ENCODE assay signal across 25 mouse cellular contexts in genomic region chr13:113536306-113536705, GRCm38 (mm10).
A peak's percentile ranks its signal among the peaks of the same experiment; 100 is the strongest.
DNase-seq lines count a peak whose midpoint lies in the region; ATAC-seq lines count a peak whose summit lies in the region.
"Had no signal": no experiment of that assay in that cellular context is flagged by ENCODE, and none has a peak within 500 bp of the region (broad histone marks: within the 10 kb centered on the region; RNA-seq: fewer than 3 reads in every experiment).

No protein-coding gene starts in this region.

- H3K9me3 ChIP-seq in midbrain, embryonic 11.5 days (ENCODE audit: control insufficient read depth, low read length) = no peaks in the 10 kb centered on the region
- no peaks in the 10 kb centered on the region for H3K9me3 ChIP-seq in midbrain, embryonic 15.5 days
- H3K9me3 ChIP-seq: embryonic facial prominence, embryonic 10.5 days; embryonic facial prominence, embryonic 13.5 days; forebrain, embryonic 12.5 days; forebrain, embryonic 15.5 days; heart, embryonic 10.5 days; heart, embryonic 13.5 days; hindbrain, embryonic 12.5 days; hindbrain, embryonic 15.5 days had no signal

- WGBS in midbrain, embryonic 11.5 days = 90% methylated on average over 4 of the region's 4 CpGs
- 74% methylated on average over 4 of the region's 4 CpGs for WGBS in midbrain, embryonic 15.5 days

- no peaks in the 10 kb centered on the region for H3K27me3 ChIP-seq in midbrain, embryonic 11.5 days (ENCODE audit: control insufficient read depth, insufficient read depth, low read length)
- H3K27me3 ChIP-seq in midbrain, embryonic 15.5 days (replicated peaks) = no peaks in the 10 kb centered on the region
- H3K27me3 ChIP-seq: embryonic facial prominence, embryonic 13.5 days; forebrain, embryonic 12.5 days; forebrain, embryonic 15.5 days; heart, embryonic 13.5 days; hindbrain, embryonic 12.5 days; hindbrain, embryonic 15.5 days had no signal

- DNase-seq in adrenal gland, postnatal 10 days = peak; percentile 12
- DNase-seq in adrenal gland, postnatal 4 days (ENCODE audit: low spot score in 2 of 2) = no peak
- DNase-seq in heart, adult 11 months = peak; percentile 7
- no peak for DNase-seq in heart, postnatal 14 days
- DNase-seq in left cerebral cortex, postnatal 4 days = peak; percentile 27
- no peak for DNase-seq in left cerebral cortex, postnatal 25 days (ENCODE audit: low spot score in 2 of 2)
- peak; percentile 59 for DNase-seq in midbrain, embryonic 11.5 days (ENCODE audit: low spot score, missing footprints)
- DNase-seq: adrenal gland, adult 8-10 months; adrenal gland, postnatal 36 days; cerebellum, adult 11 months; cerebellum, adult 2 months; cerebellum, postnatal 25 days; gastrocnemius, postnatal 25 days; heart, adult 2 months had no signal

- H3K27ac ChIP-seq in midbrain, embryonic 11.5 days (ENCODE audit: low read depth, low read length) = no peak overlapping the region
- H3K27ac ChIP-seq in midbrain, embryonic 15.5 days = no peak overlapping the region
- H3K27ac ChIP-seq: embryonic facial prominence, embryonic 10.5 days; embryonic facial prominence, embryonic 13.5 days; forebrain, embryonic 12.5 days; forebrain, embryonic 15.5 days; heart, adult 2 months; heart, embryonic 13.5 days; hindbrain, embryonic 12.5 days; hindbrain, embryonic 15.5 days had no signal

- no peaks in the 10 kb centered on the region for H3K4me1 ChIP-seq in midbrain, embryonic 11.5 days (ENCODE audit: control insufficient read depth, insufficient read depth, low read length)
- peaks cover 6% of the 10 kb centered on the region; the same call in 1 of the 2 replicates for H3K4me1 ChIP-seq in midbrain, embryonic 15.5 days
- H3K4me1 ChIP-seq: forebrain, embryonic 12.5 days; forebrain, embryonic 15.5 days; hindbrain, embryonic 15.5 days had no signal

- intact Hi-C loops in heart, postnatal 14 days (cut with DNase I) = no loop called here
- intact Hi-C loops in left cerebral cortex, postnatal 4 days (cut with DNase I) = no loop called here
- intact Hi-C loops in left cerebral cortex, postnatal 25 days (cut with DNase I) = no loop called here

- H3K4me3 ChIP-seq in midbrain, embryonic 11.5 days (ENCODE audit: low read depth, low read length) = no peak overlapping the region
- no peak overlapping the region for H3K4me3 ChIP-seq in midbrain, embryonic 15.5 days
- H3K4me3 ChIP-seq: embryonic facial prominence, embryonic 10.5 days; embryonic facial prominence, embryonic 13.5 days; erythroblast, embryonic 14.5 days; forebrain, embryonic 12.5 days; forebrain, embryonic 15.5 days; heart, adult 2 months; heart, embryonic 10.5 days; heart, embryonic 13.5 days; hindbrain, embryonic 12.5 days; hindbrain, embryonic 15.5 days had no signal

- no peaks in the 10 kb centered on the region for H3K36me3 ChIP-seq in midbrain, embryonic 11.5 days (ENCODE audit: control insufficient read depth, insufficient read depth, low read length)
- no peaks in the 10 kb centered on the region for H3K36me3 ChIP-seq in midbrain, embryonic 15.5 days (replicated peaks)
- H3K36me3 ChIP-seq: embryonic facial prominence, embryonic 10.5 days; embryonic facial prominence, embryonic 13.5 days; forebrain, embryonic 12.5 days; forebrain, embryonic 15.5 days; heart, embryonic 10.5 days; heart, embryonic 13.5 days; hindbrain, embryonic 12.5 days; hindbrain, embryonic 15.5 days had no signal

- no peak for ATAC-seq in midbrain, embryonic 11.5 days (ENCODE audit: low FRiP score)
- ATAC-seq in midbrain, embryonic 15.5 days (replicated peaks) = no peak
- ATAC-seq: activated CD4-positive, CD25-positive, alpha-beta regulatory T cell, adult 4 months; forebrain, embryonic 15.5 days had no signal

- no peak overlapping the region for H3K9ac ChIP-seq in midbrain, embryonic 11.5 days (ENCODE audit: low read length)
- no peak overlapping the region for H3K9ac ChIP-seq in midbrain, embryonic 15.5 days
- H3K9ac ChIP-seq: embryonic facial prominence, embryonic 13.5 days; forebrain, embryonic 12.5 days; forebrain, embryonic 15.5 days; heart, embryonic 13.5 days; hindbrain, embryonic 12.5 days; hindbrain, embryonic 15.5 days had no signal

- no peak overlapping the region for H3K4me2 ChIP-seq in midbrain, embryonic 11.5 days
- no peak overlapping the region for H3K4me2 ChIP-seq in midbrain, embryonic 15.5 days
- H3K4me2 ChIP-seq: embryonic facial prominence, embryonic 13.5 days; forebrain, embryonic 12.5 days; forebrain, embryonic 15.5 days; heart, embryonic 13.5 days; hindbrain, embryonic 12.5 days; hindbrain, embryonic 15.5 days had no signal

Comparison
In these comparisons a context has a peak if more than half of its experiments do, and no peak if none do; other contexts are left out.
1. DNase-seq: peak in adrenal gland, postnatal 10 days (single experiment), heart, adult 11 months (single experiment), left cerebral cortex, postnatal 4 days (single experiment) and midbrain, embryonic 11.5 days (single experiment); none in adrenal gland, postnatal 4 days (0 of 2), heart, postnatal 14 days (0 of 2) and left cerebral cortex, postnatal 25 days (0 of 2).